Mouse (Mus musculus) CD8-positive naive resting alpha-beta T cell, adult 57 days (primary cell): Measurements from ENCODE around the gene Gulp1. TPM values are rescaled to one million over a fixed set of nuclear protein-coding genes. Genes with fewer than 3 reads are reported as not detected.

Source experiments
- total RNA-seq: library from RNA; stranded (reverse); gene quantifications from one replicate; pipeline ENCODE4 v1.2.4, GENCODE M21; 2023

Gene Gulp1
- total RNA-seq = not detected

GRCm38 (mm10) chr1:44551461-44552370 is at the start of gene Gulp1:
Gene Gulp1 (plus strand): TSS chr1:44551511.

